Mouse (Mus musculus) liver, embryonic 15.5 days (tissue): ENCODE results near the gene Itpr1. TPM values are rescaled to one million over a fixed set of nuclear protein-coding genes. Genes with fewer than 3 reads are reported as not detected.

Source experiments
- ATAC-seq: fragments of 200-750 bp; cut with Nextera tagmentation; 2 replicates; pipeline ENCODE4 v1.8.0; 2017; ENCODE audit warnings: moderate number of reproducible peaks, mild to moderate bottlenecking, moderate library complexity; ENCODE audit not compliant: insufficient read depth
- H3K27ac ChIP-seq: fragments of 300-500 bp; sonication (generic); replicated peaks from 2 replicates; pipeline ENCODE4 v1.5.1; 2015; ENCODE audit warnings: mild to moderate bottlenecking, inconsistent platforms
- H3K27me3 ChIP-seq: fragments of 300-500 bp; sonication (generic); 2 replicates; pipeline ENCODE4 v1.6.1; 2015; ENCODE audit warnings: mild to moderate bottlenecking, inconsistent platforms
- H3K36me3 ChIP-seq: fragments of 300-500 bp; sonication (generic); replicated peaks from 2 replicates; pipeline ENCODE4 v1.6.1; 2015; ENCODE audit warnings: moderate library complexity, mild to moderate bottlenecking, inconsistent platforms
- H3K4me1 ChIP-seq: fragments of 300-500 bp; sonication (generic); replicated peaks from 2 replicates; pipeline ENCODE4 v1.6.1; 2015; ENCODE audit warnings: inconsistent platforms
- H3K4me2 ChIP-seq: fragments of 300-500 bp; sonication (generic); 2 replicates; pipeline ENCODE4 v1.6.1; 2015; ENCODE audit warnings: moderate library complexity, mild to moderate bottlenecking, inconsistent platforms
- H3K4me3 ChIP-seq: fragments of 300-500 bp; sonication (generic); replicated peaks from 2 replicates; pipeline ENCODE4 v1.5.1; 2015; ENCODE audit warnings: mild to moderate bottlenecking, inconsistent platforms
- H3K9ac ChIP-seq: fragments of 300-500 bp; sonication (generic); 2 replicates; pipeline ENCODE4 v1.6.1; 2015; ENCODE audit warnings: moderate library complexity, mild to moderate bottlenecking, inconsistent platforms
- H3K9me3 ChIP-seq: fragments of 300-500 bp; sonication (generic); replicated peaks from 2 replicates; pipeline ENCODE4 v1.6.1; 2016; ENCODE audit warnings: inconsistent platforms
- WGBS: fragments of 180-500 bp; shearing (Covaris S2); methylation state at CpG from one replicate; pipeline ENCODE4 v1.1.7; 2015; ENCODE audit warnings: mixed read lengths; ENCODE audit not compliant: insufficient replicate concordance; 5-methylcytosine and 5-hydroxymethylcytosine counted together
- polyA plus RNA-seq: library from polyadenylated mRNA; unstranded; fragments of >200 nt; fragmentation: Nextera tagmentation; extraction: Ambion mirVana; gene quantifications from 2 replicates; pipeline ENCODE4 v1.2.1, GENCODE M21; 2015

Itpr1 gene
- polyA plus RNA-seq, 1 experiment from 2014 or later = 2.1 TPM

DNA sequence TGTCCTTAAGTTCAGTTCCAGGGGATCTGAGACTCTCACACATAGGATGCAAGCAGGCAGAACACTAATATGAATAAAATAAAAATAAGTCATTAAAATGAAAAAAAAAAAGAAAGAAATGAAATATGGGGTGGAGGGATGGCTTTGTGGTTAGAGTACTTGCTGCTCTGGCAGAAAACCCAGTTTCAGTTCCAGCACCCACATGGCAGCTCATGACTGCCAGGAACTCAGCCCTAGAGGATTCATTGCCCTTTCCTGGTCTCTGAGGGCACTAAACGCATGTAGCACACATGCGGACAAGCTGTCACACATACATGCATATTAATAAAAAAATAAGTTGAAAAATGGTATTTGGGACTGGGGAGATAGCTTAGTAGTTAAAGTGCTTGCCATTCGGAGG lies 17.7 kb downstream of the Itpr1 start:
- 77% methylated on average over 3 of the region's 3 CpGs for WGBS
- Histone ChIP-seq H3K4me1 (peaks cover 9% of the 10 kb centered on the region), H3K4me2 (no peak overlapping the region), H3K36me3 (no peaks in the 10 kb centered on the region), H3K9me3 (no peaks in the 10 kb centered on the region), H3K9ac (no peak overlapping the region), H3K27ac (no peak overlapping the region), H3K4me3 (no peak overlapping the region), H3K27me3 (no peaks in the 10 kb centered on the region)
- no peak for ATAC-seq

DNA sequence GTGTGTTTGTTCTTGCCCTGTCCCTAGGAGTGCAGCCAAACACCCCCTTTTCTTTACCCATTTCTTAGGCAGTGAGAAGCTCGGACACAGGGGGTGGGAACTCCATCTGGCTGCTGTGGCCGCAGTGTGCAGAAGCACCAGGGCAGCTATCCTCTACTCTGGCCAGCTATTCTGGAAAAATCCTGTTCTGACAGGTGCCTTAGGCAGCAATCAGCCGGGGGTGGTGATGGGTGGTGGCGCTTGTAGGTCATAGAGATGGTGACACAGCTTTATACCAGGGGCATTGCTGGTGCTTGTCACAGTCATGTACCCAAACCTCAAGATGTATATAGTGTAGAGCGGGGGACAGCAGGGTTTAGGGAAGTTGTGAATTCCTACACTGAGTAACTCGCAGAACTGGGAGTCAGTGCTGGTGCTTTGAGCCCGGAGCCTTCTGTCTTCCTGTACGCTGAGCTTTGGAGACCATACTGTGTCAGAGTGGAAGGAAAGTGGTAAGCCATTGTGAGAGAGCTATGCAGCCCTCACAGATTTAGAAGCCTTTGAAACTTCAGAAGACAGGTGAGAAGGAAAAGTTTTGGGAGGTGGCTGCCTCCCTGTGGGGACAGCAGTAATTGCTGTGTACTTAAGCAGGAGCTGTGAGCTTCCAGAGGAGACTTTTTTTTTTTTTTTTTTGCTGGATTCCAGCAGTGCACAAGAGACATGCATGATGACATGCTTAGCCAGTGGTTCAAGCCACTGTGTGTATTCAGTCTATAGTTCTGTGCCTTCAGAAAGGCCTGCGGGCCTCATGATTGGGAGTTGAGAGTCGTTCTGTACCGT lies 19.2 kb downstream of the Itpr1 start:
- Histone ChIP-seq H3K4me2 (no peak overlapping the region), H3K27ac (no peak overlapping the region), H3K9me3 (no peaks in the 10 kb centered on the region), H3K4me3 (no peak overlapping the region), H3K4me1 (peaks cover 9% of the 10 kb centered on the region), H3K27me3 (no peaks in the 10 kb centered on the region), H3K9ac (no peak overlapping the region), H3K36me3 (no peaks in the 10 kb centered on the region)
- ATAC-seq = no peak
- 58% methylated on average over 11 of the region's 11 CpGs for WGBS

DNA sequence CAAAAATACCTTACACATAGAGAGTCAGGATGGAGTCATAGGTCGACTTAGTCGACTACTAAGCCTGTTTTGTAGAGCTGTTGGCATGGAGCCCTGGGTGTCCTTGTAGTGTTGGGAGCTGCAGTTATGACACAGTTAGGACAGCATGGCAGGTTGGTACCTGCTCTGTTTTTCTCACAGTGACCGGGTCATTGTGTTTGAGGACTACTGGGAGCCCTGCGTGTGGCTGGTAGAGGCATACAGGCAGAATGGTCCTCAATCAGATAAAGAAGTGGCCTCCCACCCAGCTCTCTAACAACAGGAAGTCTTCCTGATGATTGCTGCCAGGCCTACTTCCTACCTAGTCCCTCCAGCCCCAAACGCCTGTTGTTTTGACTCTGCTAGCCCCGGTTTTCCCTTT lies 20.2 kb downstream of the Itpr1 start:
- Histone ChIP-seq H3K4me1 (peaks cover 9% of the 10 kb centered on the region), H3K27ac (no peak overlapping the region), H3K36me3 (no peaks in the 10 kb centered on the region), H3K9me3 (no peaks in the 10 kb centered on the region), H3K4me2 (no peak overlapping the region), H3K27me3 (no peaks in the 10 kb centered on the region), H3K4me3 (no peak overlapping the region), H3K9ac (no peak overlapping the region)
- ATAC-seq = no peak
- WGBS = 15% methylated on average over 6 of the region's 6 CpGs

DNA sequence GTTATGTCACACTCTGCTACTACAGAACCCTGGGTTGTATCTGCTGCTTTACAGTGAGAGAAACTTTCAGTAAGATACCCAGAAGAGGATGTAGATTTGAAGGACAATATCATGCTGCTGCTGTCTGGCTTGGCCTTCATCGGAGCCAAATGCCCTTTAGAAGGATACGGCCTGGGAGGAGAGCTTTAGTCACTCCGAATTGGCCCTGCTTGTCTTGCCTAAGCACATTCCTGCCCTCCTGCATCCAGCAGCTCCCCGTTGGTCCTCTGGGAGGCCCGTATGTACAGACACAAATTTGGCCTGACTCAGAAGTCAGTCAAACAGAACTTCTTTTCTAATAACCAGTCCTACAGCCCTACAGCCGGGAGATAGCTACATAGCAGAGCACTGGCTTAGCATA lies 21.6 kb downstream of the Itpr1 start:
- Histone ChIP-seq H3K4me2 (no peak overlapping the region), H3K4me3 (no peak overlapping the region), H3K27me3 (no peaks in the 10 kb centered on the region), H3K4me1 (peaks cover 9% of the 10 kb centered on the region), H3K36me3 (no peaks in the 10 kb centered on the region), H3K9me3 (no peaks in the 10 kb centered on the region), H3K9ac (no peak overlapping the region), H3K27ac (no peak overlapping the region)
- WGBS = 61% methylated on average over 6 of the region's 6 CpGs
- no peak for ATAC-seq

DNA sequence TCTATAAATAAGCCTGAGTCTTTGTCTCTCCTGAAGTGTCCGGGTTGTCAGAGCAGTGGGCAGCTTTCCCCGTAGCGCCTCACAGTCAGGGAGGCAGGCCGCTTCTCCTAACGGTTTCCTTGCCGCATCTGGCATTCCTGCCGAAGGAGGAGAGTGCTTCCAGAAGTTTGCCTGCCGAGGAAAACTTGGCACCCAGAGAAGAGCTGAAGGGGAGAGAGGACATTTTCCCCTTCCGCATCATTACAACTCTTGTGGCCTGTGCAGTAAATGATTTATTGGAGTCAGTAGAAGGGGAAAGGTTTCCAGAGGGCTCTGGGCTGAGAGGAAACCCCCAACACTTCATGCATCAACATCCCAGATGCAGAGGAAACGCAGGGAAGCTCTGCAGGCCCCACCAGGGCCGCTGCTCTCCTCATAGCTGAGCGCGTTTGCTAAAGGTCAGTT lies 22.8 kb downstream of the Itpr1 start:
- Histone ChIP-seq H3K9ac (no peak overlapping the region), H3K36me3 (no peaks in the 10 kb centered on the region), H3K4me1 (peaks cover 9% of the 10 kb centered on the region), H3K4me2 (no peak overlapping the region), H3K27ac (no peak overlapping the region), H3K9me3 (no peaks in the 10 kb centered on the region), H3K4me3 (no peak overlapping the region), H3K27me3 (no peaks in the 10 kb centered on the region)
- WGBS = 67% methylated on average over 13 of the region's 13 CpGs
- ATAC-seq = no peak

DNA sequence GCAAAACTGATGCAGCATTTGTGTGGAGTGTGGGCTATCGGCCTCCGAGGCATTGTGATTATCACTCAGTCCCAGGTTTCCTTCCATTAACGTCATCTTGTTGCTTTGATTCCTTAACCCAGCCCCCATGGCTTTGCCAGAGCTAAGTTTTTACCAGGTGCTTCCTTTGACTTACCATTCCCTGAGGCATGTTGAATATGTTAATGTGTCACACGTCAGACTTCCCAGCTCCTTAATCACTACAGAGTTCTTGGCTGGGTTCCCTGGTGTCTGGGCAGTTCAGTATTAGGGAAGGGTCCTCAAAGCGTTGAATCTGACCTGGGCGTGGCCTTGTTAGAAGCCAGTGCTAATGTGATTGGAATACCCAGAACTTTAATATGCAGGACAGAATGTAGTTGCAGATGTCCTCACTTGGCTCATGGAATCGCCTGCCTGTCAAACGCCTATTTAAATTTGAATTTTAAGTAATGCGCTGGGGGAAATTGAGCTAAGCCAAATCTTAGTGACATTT lies 23.6 kb downstream of the Itpr1 start:
- Histone ChIP-seq H3K4me2 (no peak overlapping the region), H3K27ac (no peak overlapping the region), H3K9ac (no peak overlapping the region), H3K4me3 (no peak overlapping the region), H3K27me3 (no peaks in the 10 kb centered on the region), H3K4me1 (peaks cover 9% of the 10 kb centered on the region), H3K36me3 (no peaks in the 10 kb centered on the region), H3K9me3 (no peaks in the 10 kb centered on the region)
- ATAC-seq = no peak
- 57% methylated on average over 9 of the region's 9 CpGs for WGBS

DNA sequence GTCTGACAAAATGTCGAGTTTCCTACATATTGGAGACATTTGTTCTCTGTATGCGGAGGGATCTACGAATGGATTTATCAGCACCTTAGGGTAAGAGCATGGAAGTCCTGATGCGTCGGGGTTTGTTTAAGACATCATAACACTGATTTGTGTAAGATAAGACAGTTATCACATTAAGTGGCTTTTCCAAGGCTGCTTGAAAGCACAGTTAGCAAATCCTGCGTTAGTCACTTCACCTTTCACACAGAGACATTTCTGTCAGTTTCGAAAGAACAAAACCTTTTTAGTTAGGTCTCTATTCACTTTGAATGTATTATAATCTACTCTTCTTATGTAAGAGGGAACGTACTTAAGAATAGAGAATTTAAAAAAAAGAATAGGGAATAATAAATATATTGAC lies 24.1 kb downstream of the Itpr1 start:
- H3K36me3 ChIP-seq = no peaks in the 10 kb centered on the region
- H3K4me3 ChIP-seq = no peak overlapping the region
- H3K27me3 ChIP-seq = no peaks in the 10 kb centered on the region
- 72% methylated on average over 8 of the region's 8 CpGs for WGBS
- no peaks in the 10 kb centered on the region for H3K9me3 ChIP-seq
- H3K9ac ChIP-seq = no peak overlapping the region
- no peak for ATAC-seq
- peaks cover 9% of the 10 kb centered on the region for H3K4me1 ChIP-seq
- no peak overlapping the region for H3K4me2 ChIP-seq
- H3K27ac ChIP-seq = no peak overlapping the region

DNA sequence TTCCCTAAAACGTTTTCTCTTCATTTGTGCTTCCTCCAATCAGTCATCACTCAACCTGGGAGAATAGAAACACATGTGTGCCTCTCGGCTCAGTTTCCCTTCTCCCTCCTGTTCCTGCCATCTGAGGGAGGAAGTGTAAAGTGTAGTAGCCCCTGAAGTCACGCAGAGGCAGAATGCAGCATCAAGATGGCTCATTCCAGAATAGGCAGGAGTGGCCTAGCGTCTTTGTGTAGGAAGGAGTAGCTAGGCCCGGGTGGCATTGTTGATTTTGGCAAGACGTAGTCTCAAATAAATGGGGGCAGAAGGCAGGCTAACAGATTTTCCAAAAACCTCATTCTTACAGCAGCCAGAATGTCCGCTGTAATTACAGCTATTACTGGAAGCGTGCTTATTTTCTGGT lies 24.7 kb downstream of the Itpr1 start:
- H3K9me3 ChIP-seq = no peaks in the 10 kb centered on the region
- no peaks in the 10 kb centered on the region for H3K36me3 ChIP-seq
- no peak overlapping the region for H3K27ac ChIP-seq
- ATAC-seq = no peak
- no peak overlapping the region for H3K4me3 ChIP-seq
- no peak overlapping the region for H3K9ac ChIP-seq
- no peaks in the 10 kb centered on the region for H3K27me3 ChIP-seq
- no peak overlapping the region for H3K4me2 ChIP-seq
- 60% methylated on average over 8 of the region's 8 CpGs for WGBS
- peaks cover 8% of the 10 kb centered on the region for H3K4me1 ChIP-seq

DNA sequence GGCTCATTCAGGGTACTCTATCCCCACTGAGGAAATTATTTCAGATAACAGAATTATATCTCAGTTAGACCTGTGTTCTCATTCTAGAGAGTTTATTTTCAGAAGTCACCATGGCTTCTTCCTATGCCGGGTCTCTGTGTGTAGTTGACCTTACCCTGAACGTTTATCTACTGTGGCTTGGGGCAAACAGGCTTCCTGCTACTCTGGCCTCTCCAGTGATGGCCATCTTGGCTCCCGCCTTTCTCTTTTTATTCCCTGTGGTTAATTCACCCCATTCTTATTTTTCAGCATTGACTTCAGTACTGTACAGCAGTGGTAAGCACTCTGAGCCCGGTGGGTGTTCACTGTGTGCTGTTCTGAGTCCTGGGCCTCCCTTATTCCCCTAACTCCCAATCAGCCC lies 25.1 kb downstream of the Itpr1 start:
- H3K36me3 ChIP-seq = no peaks in the 10 kb centered on the region
- no peak overlapping the region for H3K27ac ChIP-seq
- no peaks in the 10 kb centered on the region for H3K27me3 ChIP-seq
- H3K4me1 ChIP-seq = peaks cover 4% of the 10 kb centered on the region
- ATAC-seq = no peak
- H3K4me2 ChIP-seq = no peak overlapping the region
- no peak overlapping the region for H3K9ac ChIP-seq
- H3K4me3 ChIP-seq = no peak overlapping the region
- WGBS = 49% methylated on average over 4 of the region's 4 CpGs
- no peaks in the 10 kb centered on the region for H3K9me3 ChIP-seq

DNA sequence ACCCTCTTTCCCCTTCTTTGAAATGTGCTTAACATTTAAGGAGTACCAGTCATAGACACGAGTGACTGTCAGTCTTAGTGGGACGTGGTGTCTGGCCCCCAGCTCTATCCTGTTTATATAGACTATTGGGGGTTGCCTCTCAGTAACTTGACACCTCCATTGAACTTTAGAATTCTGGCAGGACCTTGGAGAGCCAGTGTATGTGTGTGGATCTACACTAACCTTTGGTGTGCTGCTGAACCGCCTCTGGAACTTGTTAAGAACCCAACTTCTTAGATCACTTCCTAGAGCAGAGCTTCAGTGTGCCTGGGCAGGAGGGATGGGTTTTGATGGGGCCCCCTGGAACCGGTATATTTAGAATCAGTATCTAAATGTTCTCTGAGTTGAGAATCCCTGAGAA lies 26.2 kb downstream of the Itpr1 start:
- ATAC-seq = no peak
- Histone ChIP-seq H3K4me1 (no peaks in the 10 kb centered on the region), H3K9ac (no peak overlapping the region), H3K9me3 (no peaks in the 10 kb centered on the region), H3K36me3 (no peaks in the 10 kb centered on the region), H3K27ac (no peak overlapping the region), H3K27me3 (no peaks in the 10 kb centered on the region), H3K4me3 (no peak overlapping the region), H3K4me2 (no peak overlapping the region)
- WGBS = 62% methylated on average over 4 of the region's 4 CpGs

DNA sequence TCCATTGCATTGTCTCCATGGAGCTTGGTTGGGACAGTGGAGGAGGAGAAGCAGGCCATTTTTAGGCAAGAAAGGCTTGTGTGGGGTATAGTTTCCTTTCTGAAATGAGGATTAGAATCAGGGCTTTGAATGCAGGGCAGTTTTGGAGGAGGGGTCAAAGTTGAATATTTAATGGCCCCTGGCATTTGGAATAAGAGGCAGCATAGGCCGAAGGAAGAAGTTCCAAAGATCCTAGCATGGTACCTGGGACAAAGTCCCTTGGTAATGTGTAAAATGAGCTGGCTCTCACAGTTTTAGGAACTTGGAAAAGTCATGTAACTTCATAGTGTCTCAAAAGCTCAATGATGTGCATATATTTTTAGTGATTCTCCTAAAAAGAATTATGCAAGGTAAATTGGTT lies 27.1 kb downstream of the Itpr1 start:
- H3K4me1 ChIP-seq = no peaks in the 10 kb centered on the region
- 75% methylated on average over 1 of the region's 1 CpGs for WGBS

DNA sequence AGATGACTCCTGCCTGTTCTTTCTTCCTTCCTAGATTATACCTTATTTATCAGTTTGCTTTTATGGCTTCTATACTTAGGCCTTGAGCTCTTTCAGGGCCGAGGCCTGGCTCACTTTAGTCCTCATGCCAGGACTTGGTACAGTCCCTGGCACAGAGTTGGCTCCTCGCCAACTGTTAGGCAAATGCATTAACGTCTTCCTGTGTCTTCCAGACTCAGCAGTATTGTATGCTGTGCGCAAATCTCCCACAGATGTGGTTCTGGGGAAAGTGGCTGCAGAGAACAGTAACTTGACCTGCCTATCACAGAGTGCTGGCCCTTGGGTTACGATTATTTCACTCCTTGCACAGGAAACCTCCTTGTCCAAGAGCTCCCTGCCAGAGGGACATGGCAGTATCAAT lies 27.9 kb downstream of the Itpr1 start:
- H3K27ac ChIP-seq = no peak overlapping the region
- no peak overlapping the region for H3K4me2 ChIP-seq
- no peaks in the 10 kb centered on the region for H3K4me1 ChIP-seq
- no peaks in the 10 kb centered on the region for H3K9me3 ChIP-seq
- WGBS = 64% methylated on average over 5 of the region's 5 CpGs
- no peak for ATAC-seq
- no peak overlapping the region for H3K4me3 ChIP-seq
- no peaks in the 10 kb centered on the region for H3K36me3 ChIP-seq
- no peak overlapping the region for H3K9ac ChIP-seq
- H3K27me3 ChIP-seq = no peaks in the 10 kb centered on the region

More for the DNA sequence above, 27.1 kb downstream of the Itpr1 start:
- no peak for ATAC-seq
- no peaks in the 10 kb centered on the region for H3K27me3 ChIP-seq
- no peak overlapping the region for H3K9ac ChIP-seq
- H3K27ac ChIP-seq = no peak overlapping the region
- H3K4me3 ChIP-seq = no peak overlapping the region
- H3K4me2 ChIP-seq = no peak overlapping the region
- no peaks in the 10 kb centered on the region for H3K36me3 ChIP-seq
- no peaks in the 10 kb centered on the region for H3K9me3 ChIP-seq
